Mouse (Mus musculus): ENCODE results near the gene 1700016H13Rik. TPM values are rescaled to one million over a fixed set of nuclear protein-coding genes. Genes with fewer than 3 reads are reported as not detected.

1700016H13Rik gene
- total RNA-seq, 1 experiment from 2014 or later: not detected

- DNase-seq: peak; percentile 39
These were observed 52.5 kb downstream of the 1700016H13Rik start for GRCm38 (mm10) chr5:103603115-103603893.

GRCm38 (mm10) chr5:103598881-103599280 is 56.9 kb downstream of the 1700016H13Rik start:
- DNase-seq: no peak

- DNase-seq: no peak
These were observed 57.5 kb downstream of the 1700016H13Rik start for GRCm38 (mm10) chr5:103598264-103598663.

Other genes starting within 250 kb of the 1700016H13Rik start
- gene Ptpn13, start 230.8 kb downstream of the 1700016H13Rik start, total RNA-seq (2021): 19.8 and 22.0 TPM in 2 replicates
- 2.0 and 4.4 TPM in 2 replicates for gene Slc10a6, start 26.6 kb downstream of the 1700016H13Rik start, total RNA-seq (2021)
- gene Aff1, start 36.4 kb upstream of the 1700016H13Rik start, total RNA-seq (2021): 37.3 and 43.2 TPM in 2 replicates

All from adrenal gland, postnatal 14 days (tissue).